Mouse (Mus musculus) hematopoietic stem cell, adult 5-6 weeks (primary cell): ENCODE data around the gene C1d. TPM values are rescaled to one million over a fixed set of nuclear protein-coding genes. Genes with fewer than 3 reads are reported as not detected.

Experiments used
- ATAC-seq, 2 experiments: fragments of 125-278 bp in 1 of 2; replicated peaks in 1 of 2; 2 replicates each; pipeline ENCODE4 v1.8.0; 2016 to 2017; ENCODE audit warnings: inconsistent platforms in 2 of 2, mild to moderate bottlenecking in 2 of 2, moderate number of reproducible peaks in 2 of 2, low read depth in 1 of 2, moderate TSS enrichment in 1 of 2; ENCODE audit not compliant: low FRiP score in 2 of 2, poor library complexity in 2 of 2, severe bottlenecking in 2 of 2, insufficient read depth in 1 of 2, low TSS enrichment in 1 of 2
- total RNA-seq: library from RNA; stranded (forward); fragments of 172-1452, 232-1000 nt; gene quantifications from 2 replicates; pipeline ENCODE4 v1.2.3, GENCODE M21; 2017

C1d gene
- total RNA-seq, 1 experiment from 2014 or later: 88.7 TPM

DNA sequence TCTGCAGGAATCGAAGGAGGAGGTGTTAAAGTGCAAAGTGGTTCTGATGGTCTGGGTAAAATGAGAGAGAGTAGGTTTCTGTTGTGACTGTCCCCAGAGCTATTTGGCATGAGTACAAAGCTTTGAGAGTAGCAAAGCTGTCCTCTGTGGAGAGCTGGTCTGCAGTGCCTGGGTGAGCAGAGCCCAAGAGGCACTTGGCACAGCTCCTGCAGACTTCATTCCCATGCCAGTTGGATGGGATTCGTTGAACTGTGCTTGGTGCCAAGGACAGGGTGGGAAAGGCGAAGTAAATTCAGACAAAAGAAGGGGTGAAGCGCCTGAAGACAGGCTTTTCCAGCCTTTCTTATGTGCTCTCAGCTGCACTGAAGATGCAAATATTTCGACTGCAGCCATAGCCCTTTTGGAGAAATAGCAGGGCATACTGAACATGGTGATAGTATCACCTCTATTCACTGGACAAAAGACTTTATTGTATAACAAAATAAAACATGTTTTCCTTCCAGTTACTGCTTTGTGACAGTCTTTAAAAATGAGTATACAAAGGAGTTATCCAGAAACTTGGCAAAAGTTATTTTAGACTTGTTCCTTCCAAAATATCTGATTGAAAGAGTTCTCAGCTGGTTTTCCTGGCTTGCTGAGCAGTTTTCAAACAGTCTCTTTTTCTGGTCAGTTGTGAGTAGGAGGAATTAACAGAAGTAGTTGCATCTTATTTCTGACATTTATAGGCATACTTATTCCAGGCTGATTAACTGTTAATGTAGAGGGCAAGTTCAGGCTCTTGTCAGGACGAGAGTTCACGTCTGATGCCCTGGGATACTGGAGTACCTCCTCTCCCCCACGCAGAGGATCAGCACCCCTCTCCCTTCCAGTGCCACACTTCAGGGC lies 48.9 kb downstream of the C1d start:
- no peak for ATAC-seq

DNA sequence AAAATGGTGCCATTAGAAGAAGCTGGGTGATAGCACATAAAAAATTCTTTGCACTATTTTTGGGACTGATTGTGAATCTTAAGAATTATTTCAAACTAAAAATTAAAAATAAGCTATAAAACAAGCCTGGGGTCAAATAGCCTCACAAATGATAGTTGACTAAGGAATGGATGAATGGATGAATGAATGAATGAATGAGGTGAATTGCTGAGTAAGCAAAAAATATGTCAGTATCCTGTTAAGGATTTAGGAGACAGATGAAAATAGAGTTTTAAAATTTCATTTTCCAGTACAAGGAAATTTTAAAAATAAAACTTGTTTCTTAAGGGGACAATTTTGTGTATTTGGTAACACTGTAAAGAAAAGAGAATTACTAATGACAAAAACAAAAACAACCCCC lies 50.1 kb downstream of the C1d start:
- no peak for ATAC-seq

Other genes starting within 250 kb of the C1d start
- gene Cnrip1, start 206.0 kb upstream of the C1d start, total RNA-seq: 17.6 and 23.3 TPM in 2 replicates
- gene Plek, start 205.2 kb upstream of the C1d start, total RNA-seq: 166 and 168 TPM in 2 replicates
- 57.2 and 94.9 TPM in 2 replicates for gene Ppp3r1, start 98.3 kb upstream of the C1d start, total RNA-seq
- gene Wdr92, start 75.5 kb upstream of the C1d start, total RNA-seq: 25.8 and 28.3 TPM in 2 replicates
- gene Pno1, start 46.0 kb upstream of the C1d start, total RNA-seq: 58.8 and 101 TPM in 2 replicates